Mouse (Mus musculus): ENCODE measurements around the gene Alcam. TPM values are rescaled to one million over a fixed set of nuclear protein-coding genes. Genes with fewer than 3 reads are reported as not detected.

Gene Alcam
- polyA plus RNA-seq, 1 experiment from 2014 or later, result 28.5 TPM

DNA sequence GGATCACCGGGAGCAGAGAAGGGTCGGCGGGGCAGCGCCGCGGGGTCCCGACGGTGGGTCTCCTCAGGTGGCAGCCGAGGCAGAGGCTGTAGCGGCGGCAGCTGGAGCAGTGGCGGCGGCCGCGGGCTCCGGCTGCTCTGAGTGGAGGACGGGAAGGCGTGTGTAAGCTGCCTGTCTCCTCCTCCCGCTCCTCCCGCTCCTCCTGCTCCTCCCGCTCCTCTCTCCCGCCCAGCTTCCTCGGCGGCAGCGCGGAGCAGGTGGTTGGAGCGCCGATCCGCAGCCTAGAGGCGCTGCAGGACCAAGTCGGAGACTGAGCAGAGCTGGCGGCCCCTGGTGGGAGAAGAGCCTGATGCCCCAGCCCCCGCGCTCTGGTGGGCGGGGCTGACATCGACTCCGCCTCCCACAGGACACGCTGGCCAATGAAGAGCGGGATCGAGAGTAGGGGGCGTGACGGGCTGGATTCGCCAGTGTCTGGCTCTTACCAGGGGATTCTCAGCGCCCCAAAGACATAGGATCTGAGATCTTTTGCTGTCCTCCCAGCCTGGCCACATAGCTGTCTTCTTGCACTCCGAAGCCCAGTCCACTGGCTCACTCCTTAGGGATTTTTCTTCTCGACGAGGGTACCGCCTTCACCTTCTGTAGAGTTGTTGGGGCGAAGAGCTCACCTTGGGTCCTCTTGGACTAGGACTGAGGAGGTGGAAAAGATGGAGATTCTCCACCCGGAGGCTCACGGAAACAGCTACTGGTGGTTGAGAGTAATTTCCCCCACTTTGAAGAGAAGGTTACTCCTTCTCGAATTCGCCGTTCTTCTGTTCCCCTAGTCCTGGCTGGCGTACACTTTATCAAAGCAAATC lies 785 bp downstream of the Alcam start:
- H3K27ac ChIP-seq, result peak overlapping the region; percentile 76; the same call in 1 of the 2 replicates
- H3K27me3 ChIP-seq, result no peaks in the 10 kb centered on the region
- peak overlapping the region; percentile 74 for H3K9ac ChIP-seq
- H3K9me3 ChIP-seq, result no peaks in the 10 kb centered on the region
- WGBS, result under 1% methylated on average over 42 of the region's 55 CpGs
- H3K36me3 ChIP-seq, result no peaks in the 10 kb centered on the region
- peak; percentile 96 for ATAC-seq (ENCODE audit: low FRiP score, low read depth)
- peak overlapping the region; percentile 68 for H3K4me3 ChIP-seq
- H3K4me1 ChIP-seq, result peaks cover 17% of the 10 kb centered on the region
- H3K4me2 ChIP-seq (replicated peaks), result peak overlapping the region; percentile 85

DNA sequence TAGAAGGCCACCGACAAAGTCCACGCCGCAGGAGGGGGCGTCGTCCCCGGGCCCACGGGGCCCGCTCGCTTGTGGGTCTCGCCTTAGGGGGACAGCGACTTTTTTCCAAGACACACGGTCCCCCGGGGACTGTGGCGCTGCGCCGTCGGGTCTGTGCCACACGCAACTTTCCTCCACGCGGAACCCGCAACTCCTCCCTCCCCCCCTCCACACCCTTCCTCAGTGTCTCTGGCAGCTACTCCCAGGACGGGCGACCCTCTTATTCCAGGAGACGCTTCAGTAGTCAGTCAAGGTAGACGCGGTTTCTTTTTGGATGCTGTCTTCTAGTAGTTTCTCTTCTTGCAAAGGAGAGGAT lies 1.4 kb downstream of the Alcam start:
- H3K36me3 ChIP-seq, result no peaks in the 10 kb centered on the region
- no peaks in the 10 kb centered on the region for H3K9me3 ChIP-seq
- 0% methylated on average over 16 of the region's 26 CpGs for WGBS
- H3K4me2 ChIP-seq (replicated peaks), result peak overlapping the region; percentile 85
- no peak; the same call in 1 of the 2 replicates for ATAC-seq (ENCODE audit: low FRiP score, low read depth)
- H3K27ac ChIP-seq, result peak overlapping the region; percentile 65; the same call in 1 of the 2 replicates
- H3K9ac ChIP-seq, result peak overlapping the region; percentile 74
- peaks cover 17% of the 10 kb centered on the region for H3K4me1 ChIP-seq
- H3K4me3 ChIP-seq, result peak overlapping the region; percentile 68
- H3K27me3 ChIP-seq, result no peaks in the 10 kb centered on the region

DNA sequence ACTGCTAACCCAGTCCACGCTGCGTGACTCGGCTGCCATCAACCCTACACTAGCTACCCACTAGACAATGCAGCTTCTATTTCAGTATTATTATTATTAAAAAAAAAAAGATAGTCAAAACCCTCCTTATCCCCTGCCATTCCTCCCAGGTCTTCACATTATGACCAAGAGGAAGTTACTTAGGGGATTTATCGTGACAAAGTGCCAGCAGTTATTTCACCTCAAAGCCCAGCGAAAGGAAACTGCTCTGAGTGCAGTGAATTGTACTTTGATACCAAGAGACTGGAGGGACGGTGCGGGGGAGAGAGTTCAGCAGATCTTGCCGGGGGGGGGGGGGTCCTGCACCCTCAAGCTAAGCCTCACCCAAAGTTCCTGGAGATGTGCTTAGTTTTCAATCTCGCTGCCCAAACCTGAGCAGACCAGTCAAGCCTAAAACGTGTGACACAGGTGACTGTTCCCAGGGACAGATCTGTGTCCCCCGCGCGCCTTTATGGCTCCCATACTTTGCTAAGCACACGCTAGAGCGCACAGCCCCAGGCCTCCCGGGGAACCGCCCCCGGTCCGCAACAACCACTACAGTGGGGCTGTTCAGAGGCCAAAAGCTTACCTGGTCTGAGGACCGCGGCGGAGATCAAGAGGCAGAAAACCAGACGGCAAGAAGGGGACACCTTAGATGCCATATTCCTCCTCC lies 1.9 kb downstream of the Alcam start:
- Histone ChIP-seq H3K36me3 (no peaks in the 10 kb centered on the region), H3K4me2 (replicated peaks) (peak overlapping the region; percentile 85), H3K4me1 (peaks cover 17% of the 10 kb centered on the region), H3K27me3 (no peaks in the 10 kb centered on the region), H3K9ac (peak overlapping the region; percentile 74), H3K4me3 (peak overlapping the region; percentile 68), H3K27ac (no peak overlapping the region), H3K9me3 (no peaks in the 10 kb centered on the region)
- under 1% methylated on average over 23 of the region's 23 CpGs for WGBS
- no peak for ATAC-seq (ENCODE audit: low FRiP score, low read depth)

GRCm38 (mm10) chr16:52451101-52451785 lies 2.6 kb downstream of the Alcam start:
- Histone ChIP-seq H3K27ac (no peak overlapping the region), H3K9me3 (no peaks in the 10 kb centered on the region), H3K9ac (peak overlapping the region; percentile 74), H3K4me3 (peak overlapping the region; percentile 68), H3K4me1 (peaks cover 17% of the 10 kb centered on the region), H3K4me2 (replicated peaks) (peak overlapping the region; percentile 85), H3K36me3 (no peaks in the 10 kb centered on the region), H3K27me3 (no peaks in the 10 kb centered on the region)
- WGBS, result 2% methylated on average over 15 of the region's 15 CpGs
- ATAC-seq (ENCODE audit: low FRiP score, low read depth), result no peak

GRCm38 (mm10) chr16:52450245-52451100 lies 3.4 kb downstream of the Alcam start:
- no peaks in the 10 kb centered on the region for H3K9me3 ChIP-seq
- H3K27me3 ChIP-seq, result no peaks in the 10 kb centered on the region
- ATAC-seq (ENCODE audit: low FRiP score, low read depth), result no peak
- peaks cover 17% of the 10 kb centered on the region for H3K4me1 ChIP-seq
- under 1% methylated on average over 28 of the region's 28 CpGs for WGBS
- peak overlapping the region; percentile 74 for H3K9ac ChIP-seq
- peak overlapping the region; percentile 39; the same call in 1 of the 2 replicates for H3K27ac ChIP-seq
- H3K4me3 ChIP-seq, result peak overlapping the region; percentile 68
- no peaks in the 10 kb centered on the region for H3K36me3 ChIP-seq
- H3K4me2 ChIP-seq (replicated peaks), result peak overlapping the region; percentile 85

- Histone ChIP-seq H3K36me3 (no peaks in the 10 kb centered on the region), H3K27ac (peak overlapping the region; percentile 22; the same call in 1 of the 2 replicates), H3K9me3 (no peaks in the 10 kb centered on the region), H3K9ac (peak overlapping the region; percentile 74), H3K4me3 (peak overlapping the region; percentile 68), H3K27me3 (no peaks in the 10 kb centered on the region), H3K4me2 (replicated peaks) (peak overlapping the region; percentile 85), H3K4me1 (peaks cover 17% of the 10 kb centered on the region)
- 3% methylated on average over 3 of the region's 3 CpGs for WGBS
- ATAC-seq (ENCODE audit: low FRiP score, low read depth), result no peak
Measured at GRCm38 (mm10) chr16:52449889-52450244, 4.0 kb downstream of the Alcam start.

DNA sequence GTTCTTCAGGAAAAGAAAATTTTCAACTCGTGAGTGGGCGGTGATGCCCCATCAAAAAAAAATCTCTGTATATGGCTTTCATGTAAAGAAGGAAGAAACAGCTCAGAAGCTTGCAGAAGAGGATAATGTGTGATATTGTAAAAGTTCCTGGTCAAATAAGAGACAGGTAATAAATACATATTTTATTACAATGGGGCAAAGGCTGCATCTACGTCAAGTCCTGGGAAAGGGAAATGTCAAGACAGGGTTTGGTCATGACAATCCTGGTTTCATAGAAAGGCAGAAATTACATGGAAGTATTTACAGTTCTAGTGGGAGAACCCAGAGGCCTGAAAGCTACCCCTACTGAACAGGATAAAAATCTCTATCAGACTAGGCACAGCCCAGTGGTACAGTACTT lies 7.9 kb downstream of the Alcam start:
- Histone ChIP-seq H3K27me3 (no peaks in the 10 kb centered on the region), H3K4me2 (replicated peaks) (no peak overlapping the region), H3K36me3 (no peaks in the 10 kb centered on the region), H3K9me3 (no peaks in the 10 kb centered on the region), H3K4me1 (peaks cover 15% of the 10 kb centered on the region), H3K27ac (no peak overlapping the region), H3K9ac (no peak overlapping the region), H3K4me3 (no peak overlapping the region)
- ATAC-seq (ENCODE audit: low FRiP score, low read depth), result no peak
- WGBS, result 84% methylated on average over 3 of the region's 3 CpGs

- no peaks in the 10 kb centered on the region for H3K9me3 ChIP-seq
- no peak overlapping the region for H3K9ac ChIP-seq
- no peak overlapping the region for H3K4me2 ChIP-seq (replicated peaks)
- H3K4me3 ChIP-seq, result no peak overlapping the region
- no peaks in the 10 kb centered on the region for H3K36me3 ChIP-seq
- 50% methylated on average over 9 of the region's 9 CpGs for WGBS
- H3K27me3 ChIP-seq, result no peaks in the 10 kb centered on the region
- H3K27ac ChIP-seq, result no peak overlapping the region
- H3K4me1 ChIP-seq, result peaks cover 7% of the 10 kb centered on the region
- ATAC-seq (ENCODE audit: low FRiP score, low read depth), result no peak
Measured at GRCm38 (mm10) chr16:52443635-52444505, 10.0 kb downstream of the Alcam start.

- WGBS, result 60% methylated on average over 1 of the region's 1 CpGs
- no peaks in the 10 kb centered on the region for H3K36me3 ChIP-seq
- no peak for ATAC-seq (ENCODE audit: low FRiP score, low read depth)
Measured at GRCm38 (mm10) chr16:52443055-52443454, 10.8 kb downstream of the Alcam start.

DNA sequence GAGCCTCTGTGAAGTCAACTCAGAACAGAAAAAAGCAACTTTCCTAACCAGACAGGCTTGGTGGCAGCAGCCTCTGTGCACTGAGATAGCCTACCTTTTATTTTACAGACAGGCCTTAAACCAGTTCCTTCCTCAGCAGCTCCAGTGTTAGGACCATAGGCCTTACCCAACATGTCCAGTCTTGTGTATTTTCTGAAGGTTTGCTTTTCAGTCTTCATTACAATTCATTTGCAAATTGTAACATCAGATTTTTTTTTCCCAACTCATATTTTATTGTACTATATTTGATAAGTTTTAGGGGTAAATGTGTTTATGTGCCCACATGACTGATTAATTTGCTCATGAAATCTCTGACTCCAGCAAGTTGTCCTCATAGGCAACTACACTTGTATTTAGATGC lies 14.3 kb downstream of the Alcam start:
- H3K9ac ChIP-seq, result no peak overlapping the region
- no peak overlapping the region for H3K27ac ChIP-seq
- no peaks in the 10 kb centered on the region for H3K36me3 ChIP-seq
- no peak overlapping the region for H3K4me3 ChIP-seq
- no peak overlapping the region for H3K4me2 ChIP-seq (replicated peaks)
- ATAC-seq (ENCODE audit: low FRiP score, low read depth), result no peak
- no peaks in the 10 kb centered on the region for H3K27me3 ChIP-seq
- H3K9me3 ChIP-seq, result no peaks in the 10 kb centered on the region
- peaks cover 5% of the 10 kb centered on the region; the same call in 1 of the 2 replicates for H3K4me1 ChIP-seq

More at GRCm38 (mm10) chr16:52443055-52443454, 10.8 kb downstream of the Alcam start:
- Histone ChIP-seq H3K27me3 (no peaks in the 10 kb centered on the region), H3K9me3 (no peaks in the 10 kb centered on the region), H3K9ac (no peak overlapping the region), H3K4me3 (no peak overlapping the region), H3K4me2 (replicated peaks) (no peak overlapping the region), H3K4me1 (peaks cover 5% of the 10 kb centered on the region; the same call in 1 of the 2 replicates), H3K27ac (no peak overlapping the region)

- Histone ChIP-seq H3K9me3 (no peaks in the 10 kb centered on the region), H3K9ac (no peak overlapping the region), H3K27ac (no peak overlapping the region), H3K27me3 (no peaks in the 10 kb centered on the region), H3K4me3 (no peak overlapping the region), H3K4me2 (replicated peaks) (no peak overlapping the region), H3K36me3 (no peaks in the 10 kb centered on the region), H3K4me1 (peaks cover 2% of the 10 kb centered on the region; the same call in 1 of the 2 replicates)
- no peak for ATAC-seq (ENCODE audit: low FRiP score, low read depth)
- WGBS, result 76% methylated on average over 6 of the region's 6 CpGs
Measured at GRCm38 (mm10) chr16:52439007-52439406, 14.9 kb downstream of the Alcam start.

Measured in limb, embryonic 13.5 days (tissue).